Mouse (Mus musculus) embryonic facial prominence, embryonic 15.5 days (tissue): ENCODE measurements at regions not wholly inside any gene's neighbourhood (a gene's known extent, or its start where the extent isn't known, plus 50 kb on each side); places are given as distances from the start of the nearest gene placed in this dataset.
"Not testable (repeated sequence)": the region's sequence is repeated elsewhere in the genome, so short reads cannot be mapped to it uniquely, and the experiment has no call there.

Experiments
- ATAC-seq: fragments of 200-750 bp; cut with Nextera tagmentation; 2 replicates; pipeline ENCODE4 v1.8.0; 2017; ENCODE audit warnings: low read depth, moderate TSS enrichment; ENCODE audit not compliant: insufficient number of reproducible peaks, low FRiP score, low TSS enrichment
- H3K27ac ChIP-seq: fragments of 300-500 bp; sonication (generic); replicated peaks from 2 replicates; pipeline ENCODE4 v1.5.1; 2015; ENCODE audit warnings: mild to moderate bottlenecking, inconsistent platforms
- H3K27me3 ChIP-seq: fragments of 300-500 bp; sonication (generic); 2 replicates; pipeline ENCODE4 v1.6.1; 2015; ENCODE audit warnings: inconsistent platforms
- H3K36me3 ChIP-seq: fragments of 300-500 bp; sonication (generic); 2 replicates; pipeline ENCODE4 v1.6.1; 2015; ENCODE audit warnings: mild to moderate bottlenecking, inconsistent platforms
- H3K4me1 ChIP-seq: fragments of 300-500 bp; sonication (generic); 2 replicates; pipeline ENCODE4 v1.6.1; 2015; ENCODE audit warnings: inconsistent platforms
- H3K4me2 ChIP-seq: fragments of 300-500 bp; sonication (generic); replicated peaks from 2 replicates; pipeline ENCODE4 v1.6.1; 2015; ENCODE audit warnings: mild to moderate bottlenecking, inconsistent platforms
- H3K4me3 ChIP-seq: fragments of 300-500 bp; sonication (generic); replicated peaks from 2 replicates; pipeline ENCODE4 v1.5.1; 2015; ENCODE audit warnings: mild to moderate bottlenecking, inconsistent platforms
- H3K9ac ChIP-seq: fragments of 300-500 bp; sonication (generic); 2 replicates; pipeline ENCODE4 v1.6.1; 2015; ENCODE audit warnings: inconsistent platforms
- H3K9me3 ChIP-seq: fragments of 300-500 bp; sonication (generic); replicated peaks from 2 replicates; pipeline ENCODE4 v1.6.1; 2016; ENCODE audit warnings: inconsistent platforms
- WGBS: fragments of 180-500 bp; shearing (Covaris S2); methylation state at CpG from one replicate; pipeline ENCODE4 v1.1.7; 2015; 5-methylcytosine and 5-hydroxymethylcytosine counted together

- WGBS, result 23% methylated on average over 19 of the region's 19 CpGs
- Histone ChIP-seq H3K4me1 (peaks cover 8% of the 10 kb centered on the region), H3K27me3 (peaks cover 34% of the 10 kb centered on the region), H3K36me3 (no peaks in the 10 kb centered on the region), H3K27ac (no peak overlapping the region), H3K9ac (no peak overlapping the region), H3K4me2 (peak overlapping the region; percentile 32), H3K9me3 (no peaks in the 10 kb centered on the region), H3K4me3 (0 out of 2 replicates have a peak overlapping the region, but pooled peaks have one; percentile 0)
- ATAC-seq, result no peak
Measured at GRCm38 (mm10) chr2:129911203-129911921, 100.8 kb upstream of the Tgm3 start.

- Histone ChIP-seq H3K27me3 (peaks cover 32% of the 10 kb centered on the region), H3K27ac (no peak overlapping the region), H3K4me3 (no peak overlapping the region), H3K9ac (no peak overlapping the region), H3K9me3 (no peaks in the 10 kb centered on the region), H3K36me3 (no peaks in the 10 kb centered on the region), H3K4me2 (no peak overlapping the region), H3K4me1 (peaks cover 8% of the 10 kb centered on the region)
- no peak for ATAC-seq
- WGBS, result 49% methylated on average over 8 of the region's 8 CpGs
Measured at GRCm38 (mm10) chr2:129912556-129912955, 99.6 kb upstream of the Tgm3 start.

DNA sequence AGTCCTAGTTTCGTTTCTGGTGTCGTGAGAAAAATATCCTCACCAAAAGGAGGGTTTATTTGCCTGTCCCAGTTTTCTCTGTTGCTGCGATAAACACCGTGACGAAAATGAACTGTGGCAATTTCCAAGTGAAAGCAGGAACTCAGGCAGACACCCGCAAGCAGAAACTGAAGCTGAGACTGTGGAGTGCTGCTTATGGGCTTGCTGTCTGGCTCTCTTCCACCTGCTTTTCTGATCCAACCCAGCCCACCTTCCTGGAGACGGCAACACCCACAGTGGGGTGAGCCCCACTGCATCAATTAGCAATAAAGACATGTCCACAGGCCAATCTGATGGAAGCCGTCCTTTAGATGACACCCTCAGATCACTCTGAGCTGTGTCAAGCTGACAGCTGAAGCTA lies 97.9 kb upstream of the Tgm3 start:
- Histone ChIP-seq H3K36me3 (no peaks in the 10 kb centered on the region), H3K4me2 (no peak overlapping the region), H3K4me3 (no peak overlapping the region), H3K9ac (no peak overlapping the region), H3K4me1 (peaks cover 2% of the 10 kb centered on the region), H3K9me3 (no peaks in the 10 kb centered on the region), H3K27me3 (peaks cover 20% of the 10 kb centered on the region), H3K27ac (no peak overlapping the region)
- no peak for ATAC-seq
- 69% methylated on average over 8 of the region's 8 CpGs for WGBS

DNA sequence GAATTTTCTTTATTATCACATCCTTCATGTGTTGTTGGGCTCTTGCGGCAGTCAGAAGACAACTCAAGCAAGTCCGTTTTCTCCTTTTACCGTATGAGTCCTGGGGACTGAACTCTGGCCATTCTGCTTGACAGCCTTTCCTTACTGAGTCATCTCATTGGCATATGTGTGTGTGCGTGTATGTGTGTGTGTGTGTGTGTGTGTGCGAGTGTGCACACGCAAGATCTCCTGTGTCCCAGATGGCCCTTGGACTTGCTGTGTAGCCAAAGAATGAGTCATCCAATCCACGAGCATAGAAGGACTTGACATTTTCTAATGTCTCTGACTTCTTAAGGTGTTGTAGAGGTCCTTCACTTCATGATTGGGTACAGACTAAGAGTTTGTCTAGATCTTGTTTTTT lies 95.7 kb upstream of the Tgm3 start:
- WGBS, result 91% methylated on average over 7 of the region's 7 CpGs
- no peak overlapping the region for H3K27ac ChIP-seq
- H3K4me2 ChIP-seq, result no peak overlapping the region
- no peak for ATAC-seq
- H3K36me3 ChIP-seq, result no peaks in the 10 kb centered on the region
- H3K9ac ChIP-seq, result no peak overlapping the region
- H3K4me3 ChIP-seq, result no peak overlapping the region
- no peaks in the 10 kb centered on the region for H3K9me3 ChIP-seq
- no peaks in the 10 kb centered on the region for H3K4me1 ChIP-seq
- H3K27me3 ChIP-seq, result 0 out of 2 replicates have a peak, but pooled peaks cover 10% of the 10 kb centered on the region

- ATAC-seq, result no peak
Measured at GRCm38 (mm10) chr2:129918141-129918790, 93.9 kb upstream of the Tgm3 start.

DNA sequence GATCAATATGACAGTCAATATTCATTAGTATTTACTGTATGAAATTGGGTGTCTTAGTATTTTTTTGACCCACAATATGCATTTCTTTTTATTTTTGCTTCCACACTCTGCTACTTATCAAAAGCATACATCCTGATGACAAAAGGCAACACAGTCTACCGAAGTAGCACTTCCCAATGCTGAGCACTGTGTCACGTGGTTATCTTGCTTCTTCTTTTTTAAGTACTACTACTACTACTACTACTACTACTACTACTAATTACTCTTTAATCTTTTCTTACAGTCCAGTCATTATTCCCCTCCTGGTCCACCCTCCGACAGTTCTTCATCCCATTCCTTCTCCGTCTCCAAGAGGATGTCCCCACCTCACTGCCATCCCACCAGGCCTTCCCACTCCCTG lies 92.6 kb upstream of the Tgm3 start:
- WGBS, result 85% methylated on average over 4 of the region's 4 CpGs
- Histone ChIP-seq H3K4me2 (no peak overlapping the region), H3K4me1 (no peaks in the 10 kb centered on the region), H3K4me3 (no peak overlapping the region), H3K27ac (no peak overlapping the region), H3K9ac (no peak overlapping the region), H3K27me3 (no peaks in the 10 kb centered on the region), H3K36me3 (no peaks in the 10 kb centered on the region), H3K9me3 (no peaks in the 10 kb centered on the region)
- no peak for ATAC-seq

More at GRCm38 (mm10) chr2:129918141-129918790, 93.9 kb upstream of the Tgm3 start:
- Histone ChIP-seq H3K27me3 (0 out of 2 replicates have a peak, but pooled peaks cover 3% of the 10 kb centered on the region), H3K9me3 (no peaks in the 10 kb centered on the region), H3K27ac (no peak overlapping the region), H3K4me3 (no peak overlapping the region), H3K36me3 (no peaks in the 10 kb centered on the region), H3K4me2 (no peak overlapping the region), H3K9ac (no peak overlapping the region), H3K4me1 (no peaks in the 10 kb centered on the region)
- 66% methylated on average over 9 of the region's 9 CpGs for whole genome bisulfite sequencing

DNA sequence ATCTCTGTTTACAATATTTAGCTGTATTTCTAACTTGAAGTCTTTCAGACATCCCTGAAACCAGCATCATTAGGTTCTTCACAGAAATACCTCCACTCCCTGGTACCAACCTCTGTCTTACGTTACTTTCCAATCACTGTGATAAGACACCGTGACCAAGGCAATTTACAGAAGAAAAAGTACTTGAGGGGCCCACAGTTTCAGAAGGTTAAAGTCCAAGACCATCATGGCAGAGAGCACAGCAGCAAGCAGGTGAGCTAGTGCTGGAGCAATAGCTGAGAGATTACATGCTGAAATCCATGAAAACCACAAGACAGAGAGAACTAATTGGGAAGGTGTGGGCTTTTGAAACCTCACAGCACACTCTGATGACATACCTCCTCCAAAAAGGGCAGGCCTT lies 84.9 kb upstream of the Tgm3 start:
- no peak for ATAC-seq
- H3K27ac ChIP-seq, result no peak overlapping the region
- no peaks in the 10 kb centered on the region for H3K27me3 ChIP-seq
- no peaks in the 10 kb centered on the region for H3K4me1 ChIP-seq
- H3K4me3 ChIP-seq, result no peak overlapping the region
- H3K4me2 ChIP-seq, result no peak overlapping the region
- no peaks in the 10 kb centered on the region for H3K36me3 ChIP-seq
- no peaks in the 10 kb centered on the region for H3K9me3 ChIP-seq
- 81% methylated on average over 2 of the region's 2 CpGs for WGBS
- H3K9ac ChIP-seq, result no peak overlapping the region

- no peak for ATAC-seq
- Histone ChIP-seq H3K4me1 (no peaks in the 10 kb centered on the region), H3K27ac (no peak overlapping the region), H3K4me3 (no peak overlapping the region), H3K9me3 (no peaks in the 10 kb centered on the region), H3K36me3 (no peaks in the 10 kb centered on the region), H3K4me2 (no peak overlapping the region), H3K9ac (no peak overlapping the region), H3K27me3 (no peaks in the 10 kb centered on the region)
- 75% methylated on average over 1 of the region's 1 CpGs for WGBS
Measured at GRCm38 (mm10) chr2:129933578-129933977, 78.6 kb upstream of the Tgm3 start.

GRCm38 (mm10) chr2:129942824-129943223 lies 69.3 kb upstream of the Tgm3 start:
- Histone ChIP-seq H3K9me3 (no peaks in the 10 kb centered on the region), H3K27me3 (peaks cover under 1% of the 10 kb centered on the region; the same call in 1 of the 2 replicates), H3K4me3 (no peak overlapping the region), H3K36me3 (no peaks in the 10 kb centered on the region), H3K4me2 (no peak overlapping the region), H3K9ac (no peak overlapping the region), H3K4me1 (peaks cover 2% of the 10 kb centered on the region; the same call in 1 of the 2 replicates), H3K27ac (no peak overlapping the region)
- WGBS, result 86% methylated on average over 4 of the region's 4 CpGs
- ATAC-seq, result no peak

DNA sequence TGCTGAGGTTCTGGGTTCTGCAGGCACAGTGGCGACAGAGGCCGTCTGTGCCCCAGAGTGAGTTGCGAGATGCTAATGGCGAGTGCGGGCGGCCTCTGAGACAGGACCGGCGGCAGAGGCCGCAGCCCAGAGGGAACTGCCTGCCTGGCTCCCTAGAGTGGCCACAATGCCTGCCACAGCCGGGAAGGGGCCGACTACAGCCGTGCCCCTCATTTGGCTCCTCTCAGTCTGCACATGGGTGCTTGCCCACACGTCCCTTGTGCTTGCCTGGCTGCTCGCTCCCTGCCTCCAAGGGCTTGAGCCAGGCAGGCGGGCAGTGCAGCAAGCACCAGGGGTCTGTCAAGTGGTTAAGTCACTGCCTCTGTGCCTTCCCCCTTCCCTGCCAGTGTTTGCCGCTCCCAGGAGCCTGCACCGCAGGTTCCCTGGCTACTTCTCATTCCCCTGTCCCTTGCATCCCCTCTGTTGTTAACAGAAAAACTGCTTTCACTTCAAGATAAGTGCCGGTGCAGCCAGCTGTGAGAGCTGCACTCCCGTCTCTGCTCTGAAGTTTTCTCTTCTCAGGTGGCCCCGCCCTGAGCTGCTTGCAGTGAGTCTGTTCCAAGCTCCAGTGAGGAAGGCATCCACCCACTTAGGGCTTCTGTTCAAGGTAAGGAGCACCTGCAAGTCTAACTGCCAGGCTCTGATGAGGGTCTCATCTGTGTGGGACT lies 64.1 kb upstream of the Tgm3 start:
- Histone ChIP-seq H3K27ac (no peak overlapping the region), H3K9me3 (no peaks in the 10 kb centered on the region), H3K36me3 (no peaks in the 10 kb centered on the region), H3K4me1 (peaks cover 3% of the 10 kb centered on the region; the same call in 1 of the 2 replicates), H3K4me2 (peak overlapping the region; percentile 24; the same call in 1 of the 2 replicates), H3K27me3 (peaks cover 4% of the 10 kb centered on the region; the same call in 1 of the 2 replicates), H3K9ac (peak overlapping the region; percentile 9; the same call in 1 of the 2 replicates), H3K4me3 (peak overlapping the region; percentile 12; the same call in 1 of the 2 replicates)
- ATAC-seq, result no peak
- 42% methylated on average over 20 of the region's 20 CpGs for WGBS

- not testable (repeated sequence) for H3K4me2 ChIP-seq, ATAC-seq, H3K4me3 ChIP-seq, H3K27ac ChIP-seq, H3K4me1 ChIP-seq, H3K9ac ChIP-seq, H3K36me3 ChIP-seq, H3K9me3 ChIP-seq, H3K27me3 ChIP-seq
- WGBS, result 82% methylated on average over 6 of the region's 6 CpGs
Measured at GRCm38 (mm10) chr2:129949786-129950185, 62.4 kb upstream of the Tgm3 start.
